Mouse (Mus musculus): ENCODE data around the gene Tep1. TPM values are rescaled to one million over a fixed set of nuclear protein-coding genes. Genes with fewer than 3 reads are reported as not detected.
A peak's percentile ranks its signal among the peaks of the same experiment; 100 is the strongest.
"Not testable (repeated sequence)": the region's sequence is repeated elsewhere in the genome, so short reads cannot be mapped to it uniquely, and the experiment has no call there.

Tep1 gene
- polyA plus RNA-seq (2012; rRNA removed) = 3.5 and 5.2 TPM in 2 replicates

- peak in 1 of 2 experiments; percentile 50 for DNase-seq (ENCODE audit: extremely low spot score in 1 of 2, low spot score in 1 of 2)
These were observed at the start of gene Tep1 for GRCm38 (mm10) chr14:50869889-50870804. Tep1 (minus strand) TSS chr14:50870560.

GRCm38 (mm10) chr14:50911356-50911755 lies 41.0 kb upstream of the Tep1 start:
- DNase-seq (ENCODE audit: extremely low spot score in 1 of 2, low spot score in 1 of 2) = no peak

- no peak for DNase-seq (ENCODE audit: extremely low spot score in 1 of 2, low spot score in 1 of 2)
These were observed 37.8 kb upstream of the Tep1 start for GRCm38 (mm10) chr14:50908126-50908525.

GRCm38 (mm10) chr14:50905327-50905726 lies 35.0 kb upstream of the Tep1 start:
- DNase-seq (ENCODE audit: extremely low spot score in 1 of 2, low spot score in 1 of 2) = not testable (repeated sequence)

- DNase-seq (ENCODE audit: extremely low spot score in 1 of 2, low spot score in 1 of 2) = no peak
These were observed 34.4 kb upstream of the Tep1 start for GRCm38 (mm10) chr14:50904828-50905129.

- DNase-seq (ENCODE audit: extremely low spot score in 1 of 2, low spot score in 1 of 2) = peak in 1 of 2 experiments; percentile 39
These were observed 33.8 kb upstream of the Tep1 start for GRCm38 (mm10) chr14:50903973-50904827.

GRCm38 (mm10) chr14:50897992-50898391 lies 27.6 kb upstream of the Tep1 start:
- not testable (repeated sequence) for DNase-seq (ENCODE audit: extremely low spot score in 1 of 2, low spot score in 1 of 2)

GRCm38 (mm10) chr14:50897374-50897765 lies 27.0 kb upstream of the Tep1 start, which contains the start of gene Klhl33:
Klhl33 (minus strand) TSS chr14:50897507.
- DNase-seq (ENCODE audit: extremely low spot score in 1 of 2, low spot score in 1 of 2) = peak in 1 of 2 experiments; percentile 8

- peak in 1 of 2 experiments; percentile 55 for DNase-seq (ENCODE audit: extremely low spot score in 1 of 2, low spot score in 1 of 2)
These were observed 26.5 kb upstream of the Tep1 start for GRCm38 (mm10) chr14:50896747-50897373.

GRCm38 (mm10) chr14:50895985-50896746 lies 25.8 kb upstream of the Tep1 start:
- peak in 1 of 2 experiments; percentile 60 for DNase-seq (ENCODE audit: extremely low spot score in 1 of 2, low spot score in 1 of 2)

- no peak for DNase-seq (ENCODE audit: extremely low spot score in 1 of 2, low spot score in 1 of 2)
These were observed 25.0 kb upstream of the Tep1 start for GRCm38 (mm10) chr14:50895407-50895806.

GRCm38 (mm10) chr14:50892541-50893459 lies 22.4 kb upstream of the Tep1 start:
- no peak for DNase-seq (ENCODE audit: extremely low spot score in 1 of 2, low spot score in 1 of 2)

- DNase-seq (ENCODE audit: extremely low spot score in 1 of 2, low spot score in 1 of 2) = no peak
These were observed 21.7 kb upstream of the Tep1 start for GRCm38 (mm10) chr14:50892091-50892490.

GRCm38 (mm10) chr14:50891621-50892020 lies 21.3 kb upstream of the Tep1 start:
- no peak for DNase-seq (ENCODE audit: extremely low spot score in 1 of 2, low spot score in 1 of 2)

GRCm38 (mm10) chr14:50876236-50876950 lies 6.0 kb upstream of the Tep1 start:
- peak in 1 of 2 experiments; percentile 51 for DNase-seq (ENCODE audit: extremely low spot score in 1 of 2, low spot score in 1 of 2)

GRCm38 (mm10) chr14:50875591-50876230 lies 5.4 kb upstream of the Tep1 start:
- no peak for DNase-seq (ENCODE audit: extremely low spot score in 1 of 2, low spot score in 1 of 2)

- no peak for DNase-seq (ENCODE audit: extremely low spot score in 1 of 2, low spot score in 1 of 2)
These were observed 4.8 kb upstream of the Tep1 start for GRCm38 (mm10) chr14:50875175-50875574.

- no peak for DNase-seq (ENCODE audit: extremely low spot score in 1 of 2, low spot score in 1 of 2)
These were observed 924 bp upstream of the Tep1 start for GRCm38 (mm10) chr14:50871284-50871683.

All from frontal cortex, adult 2 months (tissue).